ENCODE assay signal across 29 mouse cellular contexts in genomic region chr15:80874726-80875125, GRCm38 (mm10).
A peak's percentile ranks its signal among the peaks of the same experiment; 100 is the strongest.
DNase-seq lines count a peak whose midpoint lies in the region; ATAC-seq and TF ChIP-seq lines count a peak whose summit lies in the region.
"Had no signal": no experiment of that assay in that cellular context is flagged by ENCODE, and none has a peak within 500 bp of the region (broad histone marks: within the 10 kb centered on the region; RNA-seq: fewer than 3 reads in every experiment).

No protein-coding gene starts in this region.

- no peaks in the 10 kb centered on the region for H3K9me3 ChIP-seq in forebrain, postnatal 0 days (ENCODE audit: low read length)
- no peaks in the 10 kb centered on the region for H3K9me3 ChIP-seq in forebrain, embryonic 16.5 days (ENCODE audit: control insufficient read depth, low read length)
- H3K9me3 ChIP-seq: embryonic facial prominence, embryonic 10.5 days; embryonic facial prominence, embryonic 13.5 days; forebrain, embryonic 12.5 days; forebrain, embryonic 15.5 days; heart, embryonic 13.5 days; hindbrain, embryonic 12.5 days; hindbrain, embryonic 15.5 days; intestine, embryonic 15.5 days had no signal

- TF ChIP-seq CTCF in forebrain, postnatal 0 days (IDR thresholded peaks at IDR 0.05; ENCODE audit: low read depth): no peak
- TF ChIP-seq CTCF in layer of hippocampus, adult 2 months (conservative IDR thresholded peaks at IDR 0.05): no peak

- H3K27ac ChIP-seq in forebrain, postnatal 0 days (ENCODE audit: low read depth, low read length): no peak overlapping the region
- H3K27ac ChIP-seq in forebrain, embryonic 16.5 days (ENCODE audit: low read length): no peak overlapping the region
- H3K27ac ChIP-seq in layer of hippocampus, adult 2 months: 0 out of 2 replicates have a peak overlapping the region, but pooled peaks have one; percentile 7
- H3K27ac ChIP-seq: embryonic facial prominence, embryonic 10.5 days; embryonic facial prominence, embryonic 13.5 days; forebrain, embryonic 12.5 days; forebrain, embryonic 15.5 days; hindbrain, embryonic 12.5 days; hindbrain, embryonic 15.5 days; intestine, embryonic 15.5 days had no signal

- H3K4me2 ChIP-seq in forebrain, postnatal 0 days (ENCODE audit: low read depth): no peak overlapping the region
- H3K4me2 ChIP-seq in forebrain, embryonic 16.5 days (ENCODE audit: low read length): no peak overlapping the region
- H3K4me2 ChIP-seq: embryonic facial prominence, embryonic 13.5 days; forebrain, embryonic 12.5 days; forebrain, embryonic 15.5 days; heart, embryonic 13.5 days; hindbrain, embryonic 12.5 days; hindbrain, embryonic 15.5 days; intestine, embryonic 15.5 days had no signal

- no peak overlapping the region for H3K4me3 ChIP-seq in forebrain, postnatal 0 days (ENCODE audit: low read depth, low read length)
- H3K4me3 ChIP-seq in forebrain, embryonic 16.5 days (replicated peaks; ENCODE audit: low read length): no peak overlapping the region
- H3K4me3 ChIP-seq in layer of hippocampus, adult 2 months: no peak overlapping the region
- H3K4me3 ChIP-seq: embryonic facial prominence, embryonic 10.5 days; embryonic facial prominence, embryonic 13.5 days; erythroblast, embryonic 14.5 days; forebrain, embryonic 12.5 days; forebrain, embryonic 15.5 days; heart, embryonic 13.5 days; hindbrain, embryonic 12.5 days; hindbrain, embryonic 15.5 days; intestine, embryonic 15.5 days had no signal

- DNase-seq in forebrain, postnatal 0 days: peak; percentile 59
- peak; percentile 83 for DNase-seq in heart, adult 11 months
- DNase-seq in heart, postnatal 36 days: no peak
- peak; percentile 7 to 11 for DNase-seq in heart, adult 9 months (ENCODE audit: low spot score in 2 of 2)
- DNase-seq in heart, postnatal 25 days (ENCODE audit: low spot score): no peak
- no peak for DNase-seq in layer of hippocampus, adult 2 months (ENCODE audit: low spot score in 2 of 2)
- no peak for DNase-seq in layer of hippocampus, postnatal 36 days
- DNase-seq: adrenal gland, adult 8-10 months; adrenal gland, postnatal 25 days; cerebellum, adult 11-12 months; cerebellum, adult 8-10 months; cerebellum, postnatal 10 days; cerebellum, postnatal 36 days; embryo, embryonic 11 days; gastrocnemius, postnatal 10 days; heart, postnatal 4 days; kidney, adult 11 months; kidney, adult 8-10 months had no signal

- peaks cover 27% of the 10 kb centered on the region for H3K36me3 ChIP-seq in forebrain, postnatal 0 days (ENCODE audit: insufficient read depth)
- peaks cover 6% of the 10 kb centered on the region for H3K36me3 ChIP-seq in forebrain, embryonic 16.5 days (ENCODE audit: control insufficient read depth, insufficient read depth)

- no peak overlapping the region for H3K9ac ChIP-seq in forebrain, postnatal 0 days
- H3K9ac ChIP-seq in forebrain, embryonic 16.5 days (replicated peaks; ENCODE audit: low read depth, low read length): no peak overlapping the region
- H3K9ac ChIP-seq: embryonic facial prominence, embryonic 13.5 days; forebrain, embryonic 12.5 days; forebrain, embryonic 15.5 days; heart, embryonic 13.5 days; hindbrain, embryonic 12.5 days; hindbrain, embryonic 15.5 days; intestine, embryonic 15.5 days had no signal

- 53% methylated on average over 3 of the region's 3 CpGs for WGBS in forebrain, postnatal 0 days
- WGBS in forebrain, embryonic 16.5 days: 60% methylated on average over 3 of the region's 3 CpGs

- ATAC-seq in forebrain, postnatal 0 days: no peak; the same call in 1 of the 2 replicates
- ATAC-seq in forebrain, embryonic 16.5 days: no peak
- ATAC-seq: activated CD4-positive, CD25-positive, alpha-beta regulatory T cell, adult 4 months; forebrain, embryonic 15.5 days; intestine, embryonic 15.5 days had no signal

- H3K4me1 ChIP-seq in forebrain, postnatal 0 days (ENCODE audit: insufficient read depth): no peaks in the 10 kb centered on the region
- H3K4me1 ChIP-seq in forebrain, embryonic 16.5 days (replicated peaks; ENCODE audit: control insufficient read depth, insufficient read depth, low read length): no peaks in the 10 kb centered on the region; the same call in 1 of the 2 replicates
- H3K4me1 ChIP-seq: embryonic facial prominence, embryonic 10.5 days; embryonic facial prominence, embryonic 13.5 days; forebrain, embryonic 12.5 days; hindbrain, embryonic 12.5 days; hindbrain, embryonic 15.5 days; intestine, embryonic 15.5 days had no signal

- intact Hi-C loops in heart, postnatal 36 days (cut with DNase I): no loop called here
- intact Hi-C loops in heart, postnatal 25 days (cut with DNase I): no loop called here

- H3K27me3 ChIP-seq in forebrain, postnatal 0 days (ENCODE audit: insufficient read depth, low read length): no peaks in the 10 kb centered on the region
- H3K27me3 ChIP-seq in forebrain, embryonic 16.5 days (replicated peaks; ENCODE audit: control insufficient read depth, insufficient read depth, low read length): no peaks in the 10 kb centered on the region
- H3K27me3 ChIP-seq: embryonic facial prominence, embryonic 13.5 days; forebrain, embryonic 12.5 days; forebrain, embryonic 15.5 days; heart, embryonic 13.5 days; hindbrain, embryonic 12.5 days; hindbrain, embryonic 15.5 days; intestine, embryonic 15.5 days had no signal

Comparison
In these comparisons a context has a peak if more than half of its experiments do, and no peak if none do; other contexts are left out.
1. DNase-seq: peak in forebrain, postnatal 0 days (single experiment), heart, adult 11 months (single experiment) and heart, adult 9 months (2 of 2); none in heart, postnatal 36 days (0 of 2), heart, postnatal 25 days (single experiment), layer of hippocampus, adult 2 months (0 of 2) and layer of hippocampus, postnatal 36 days (0 of 2).